Mouse (Mus musculus) liver (tissue): ENCODE measurements at regions not wholly inside any gene's neighbourhood (a gene's known extent, or its start where the extent isn't known, plus 50 kb on each side); places are given as distances from the start of the nearest gene placed in this dataset.
A peak's percentile ranks its signal among the peaks of the same experiment; 100 is the strongest.

ENCODE experiments used
- DNase-seq: peaks from one replicate; pipeline ENCODE4 v3.0.0-alpha.2; 2020; ENCODE audit warnings: mixed read lengths

DNA sequence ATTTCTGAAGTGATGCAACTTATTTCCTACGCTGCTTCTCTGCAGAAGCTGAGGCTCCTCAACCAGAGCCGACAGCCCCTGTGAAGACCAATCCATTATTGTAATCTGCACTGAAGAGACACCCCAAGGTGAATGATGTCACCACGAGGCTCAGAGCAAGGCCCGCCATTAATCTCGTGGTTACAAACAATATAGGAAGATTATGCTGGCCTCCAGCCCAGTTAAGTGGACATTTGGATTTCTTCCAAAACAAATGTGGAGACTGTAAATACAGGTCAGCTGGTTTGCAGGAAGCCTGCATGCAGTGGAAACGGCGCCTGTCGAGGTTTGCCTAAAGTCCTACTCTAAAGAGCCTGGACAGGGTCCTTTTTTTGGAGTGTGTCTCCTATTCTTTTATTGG, 390.6 kb upstream of the Zmiz1 start:
- DNase-seq: peak; percentile 36

DNA sequence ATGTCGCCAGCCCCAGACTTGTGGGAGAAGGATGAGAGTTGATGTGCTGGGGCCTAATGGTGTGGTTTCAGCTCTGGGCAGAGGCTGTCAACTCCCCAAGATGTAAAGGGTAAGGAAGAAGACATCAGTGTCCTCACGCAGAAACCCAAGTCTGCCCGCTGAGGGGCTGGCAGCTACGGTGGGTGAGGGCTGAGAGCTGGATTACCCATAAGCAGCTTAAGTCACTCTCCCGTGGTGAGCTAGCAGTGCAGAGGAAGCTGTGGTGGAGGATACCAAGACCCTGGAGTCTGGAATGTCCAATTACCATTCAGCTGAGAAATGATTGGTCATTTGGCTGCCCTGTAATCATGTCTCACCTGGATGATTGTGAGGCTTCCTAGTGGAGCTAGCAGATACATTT, 385.8 kb upstream of the Zmiz1 start:
- DNase-seq: no peak

DNA sequence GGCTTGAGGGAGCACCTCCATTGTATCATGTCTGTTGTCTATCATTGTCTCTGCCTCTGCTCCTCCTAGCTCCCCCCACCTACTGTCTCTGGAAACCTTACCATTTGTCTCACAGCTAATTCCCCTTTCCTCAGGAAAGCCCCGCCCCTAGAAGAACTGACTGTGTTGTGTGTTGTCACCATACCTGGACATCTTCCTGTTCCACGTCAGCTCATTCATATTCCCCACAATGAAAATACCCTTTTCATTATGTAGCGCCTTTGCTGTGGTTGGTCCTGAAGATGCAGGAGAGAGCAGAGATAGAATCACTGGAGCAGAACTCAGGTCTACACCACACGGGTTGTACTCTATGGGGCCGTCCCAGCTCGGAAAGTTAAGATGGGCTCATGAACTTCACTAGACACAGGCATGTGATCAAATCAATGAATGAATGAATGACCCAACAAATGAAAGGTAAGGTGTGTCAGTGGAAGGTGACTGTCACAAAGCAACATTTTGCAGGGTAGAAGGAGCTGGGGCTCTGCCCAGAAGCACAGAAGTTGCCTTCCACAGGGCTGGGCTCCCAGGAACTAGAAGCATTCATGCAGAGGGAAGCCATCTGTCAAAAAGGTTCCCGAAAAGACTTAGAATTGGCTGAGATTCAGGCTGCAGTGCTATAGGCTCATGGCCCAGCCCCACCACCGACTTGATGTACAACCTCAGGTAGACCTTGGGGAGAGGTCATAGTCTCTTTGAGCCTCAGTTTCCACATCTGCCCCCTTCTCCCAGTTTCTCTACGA, 384.8 kb upstream of the Zmiz1 start:
- no peak for DNase-seq

DNA sequence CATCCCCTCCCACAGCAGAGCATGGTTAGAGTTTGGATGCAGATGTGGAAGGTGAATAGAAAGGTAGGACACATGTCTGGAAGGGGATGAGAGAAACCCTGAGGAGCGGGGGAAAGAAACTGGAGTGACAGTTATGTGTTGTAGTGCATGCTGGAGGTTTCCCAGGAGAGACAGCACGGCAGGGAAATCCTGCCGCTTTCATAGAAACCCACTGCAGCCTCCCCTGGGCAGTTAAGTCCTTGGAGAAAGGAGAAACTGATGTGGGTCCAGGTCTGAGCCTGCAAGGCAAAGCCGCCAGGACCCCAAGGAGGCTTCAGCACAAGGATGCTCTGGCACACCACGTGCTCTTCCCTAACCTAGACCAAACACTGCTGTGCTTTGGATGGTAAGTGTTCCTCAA, 384.1 kb upstream of the Zmiz1 start:
- DNase-seq: no peak

DNA sequence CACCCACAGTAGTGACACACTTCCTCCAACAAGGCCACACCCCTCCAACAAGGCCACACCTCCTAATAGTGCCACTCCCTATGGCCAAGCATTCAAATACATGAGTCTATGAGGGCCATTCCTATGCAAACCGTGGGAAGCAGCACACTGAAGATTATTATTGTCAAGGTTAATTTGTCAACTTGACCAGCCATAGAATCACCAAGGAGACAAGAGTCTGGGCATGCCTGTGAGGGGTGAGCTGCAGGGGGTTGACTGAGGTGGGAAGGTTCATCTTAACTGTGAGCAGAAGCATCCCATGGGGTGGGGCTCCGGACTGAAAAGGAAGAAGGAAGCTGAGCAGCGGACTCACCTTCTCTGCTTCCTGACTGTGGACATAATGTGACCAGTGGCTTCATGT, 378.6 kb upstream of the Zmiz1 start:
- no peak for DNase-seq

DNA sequence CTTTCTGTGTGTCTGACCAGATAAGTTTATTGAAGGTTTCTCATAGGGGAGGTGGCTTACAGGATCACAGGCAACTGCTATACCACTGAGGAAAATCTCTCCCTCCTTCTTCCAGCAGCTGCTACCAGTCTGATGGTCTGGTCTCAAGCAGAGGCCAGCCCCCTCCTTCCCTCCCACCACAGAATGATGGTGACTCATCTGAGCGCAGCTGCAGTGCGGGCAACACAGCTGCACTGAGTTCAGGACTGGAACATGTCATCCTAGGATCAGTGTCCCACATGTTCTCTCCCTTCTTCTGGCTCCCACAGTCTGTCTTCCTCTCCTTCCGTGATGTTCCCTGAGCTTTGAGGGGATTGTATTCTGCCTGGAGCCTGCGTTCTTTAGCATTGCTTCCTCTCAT, 375.1 kb upstream of the Zmiz1 start:
- no peak for DNase-seq

DNA sequence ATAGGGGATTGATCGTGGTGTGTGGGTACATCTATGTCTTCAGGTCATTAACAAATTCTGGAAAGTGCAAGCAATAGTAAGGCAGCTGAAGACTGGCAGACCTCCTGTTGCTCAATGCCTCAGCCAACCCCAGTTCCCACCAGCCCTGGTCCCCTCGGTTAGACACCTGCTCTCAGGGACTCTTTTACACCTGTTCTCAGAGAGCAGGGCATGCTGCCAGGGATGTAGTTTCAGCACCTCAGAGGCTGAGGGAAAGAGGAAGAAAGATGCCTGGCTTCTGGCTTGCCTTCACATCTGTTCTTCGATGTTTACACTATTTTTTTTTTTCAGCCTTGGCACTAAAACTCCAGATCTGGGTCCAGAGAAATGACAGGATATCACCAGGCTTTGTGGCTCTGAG, 362.2 kb upstream of the Zmiz1 start:
- no peak for DNase-seq

DNA sequence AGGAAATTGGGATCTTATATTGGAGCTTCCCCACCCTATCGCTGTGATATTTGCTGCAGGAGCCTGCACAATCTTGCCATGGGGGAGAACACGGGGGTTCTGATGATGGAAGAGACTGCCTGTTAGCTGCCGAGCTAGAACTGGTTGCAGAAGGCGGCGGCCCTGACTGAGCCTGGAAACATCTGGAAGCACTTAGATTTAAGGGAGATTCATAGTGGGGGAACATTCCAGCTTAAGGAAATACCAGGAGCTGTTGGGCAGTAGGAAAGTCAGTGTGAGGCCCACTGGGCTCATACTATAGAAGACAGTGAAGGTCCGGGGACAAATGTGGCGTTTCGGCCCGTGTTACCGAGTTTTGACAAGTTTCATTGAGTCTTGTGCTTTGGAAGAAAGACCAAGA, 353.6 kb upstream of the Zmiz1 start:
- no peak for DNase-seq

DNA sequence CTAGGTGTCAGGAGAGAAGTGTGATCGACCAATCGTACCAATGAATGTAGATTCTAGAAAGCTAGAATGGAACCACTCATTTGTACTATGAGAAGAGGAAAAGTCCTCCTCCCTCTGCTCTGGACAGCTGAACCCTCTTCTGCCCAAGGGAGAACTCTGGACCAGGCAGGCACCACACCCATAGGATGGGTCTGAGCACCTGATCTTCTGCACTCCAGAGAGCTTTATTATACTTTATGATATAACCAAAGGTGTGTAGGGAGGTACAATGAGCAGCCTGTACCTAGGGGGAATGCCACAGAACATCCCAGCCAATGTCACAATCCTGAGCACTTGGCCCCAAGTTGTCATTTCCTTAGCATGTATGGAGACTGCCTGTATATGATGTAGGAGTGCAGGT, 352.5 kb upstream of the Zmiz1 start:
- no peak for DNase-seq

DNA sequence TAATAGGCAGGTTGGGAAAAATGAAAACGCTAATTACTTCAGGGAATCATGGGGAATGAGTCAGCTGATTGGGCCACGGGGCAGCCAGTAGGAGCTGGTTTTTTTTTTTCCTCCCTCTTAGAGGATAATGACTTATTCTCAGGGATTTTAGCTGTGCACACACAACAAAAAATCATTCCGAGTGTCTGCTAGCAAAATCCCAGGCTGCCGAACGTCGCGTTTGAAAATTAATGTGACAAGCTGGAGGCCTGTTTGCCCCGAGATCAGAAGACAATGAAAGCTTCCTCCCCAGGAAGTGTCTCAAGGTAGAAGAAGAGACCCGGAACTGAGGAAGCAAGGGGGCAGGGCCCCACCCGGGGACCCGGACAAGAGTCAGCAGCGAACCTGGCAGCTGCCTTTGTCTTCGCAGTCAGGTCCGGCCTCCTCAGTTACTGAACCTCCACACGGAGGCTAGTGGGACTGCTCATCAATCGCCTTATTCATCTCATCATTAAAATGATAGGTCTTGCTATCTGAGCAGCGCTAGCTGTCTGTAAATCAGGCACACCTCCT, 350.8 kb upstream of the Zmiz1 start:
- DNase-seq: peak; percentile 13

DNA sequence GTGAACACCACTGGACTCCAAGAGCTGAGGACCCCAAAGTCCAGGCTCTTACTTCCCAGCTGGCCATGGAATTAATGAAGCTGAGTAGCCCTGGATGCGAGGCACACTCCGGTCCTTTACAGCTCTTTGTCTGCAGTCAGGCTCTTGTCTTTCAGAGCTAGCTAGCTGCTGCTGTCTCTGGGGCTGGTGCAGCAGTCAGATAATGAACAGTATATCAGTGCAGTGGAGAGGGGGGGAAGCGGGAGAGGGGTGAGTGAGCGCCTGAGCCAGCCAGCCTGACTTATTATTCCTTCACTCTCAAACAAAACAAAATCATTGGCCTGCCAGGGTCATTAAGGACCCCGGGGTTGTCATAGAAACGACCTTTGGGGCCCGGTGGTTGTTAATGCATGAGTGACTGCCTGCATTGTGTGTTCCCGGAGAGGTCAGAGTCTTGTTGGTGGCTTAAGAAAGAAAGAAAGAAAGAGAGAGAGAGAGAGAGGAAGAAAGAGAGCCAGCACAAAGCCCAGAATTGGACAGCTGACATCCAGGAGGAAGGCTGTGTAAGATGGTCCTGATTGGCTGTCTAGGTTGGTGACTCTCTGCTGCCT, 350.2 kb upstream of the Zmiz1 start:
- DNase-seq: peak; percentile 33

DNA sequence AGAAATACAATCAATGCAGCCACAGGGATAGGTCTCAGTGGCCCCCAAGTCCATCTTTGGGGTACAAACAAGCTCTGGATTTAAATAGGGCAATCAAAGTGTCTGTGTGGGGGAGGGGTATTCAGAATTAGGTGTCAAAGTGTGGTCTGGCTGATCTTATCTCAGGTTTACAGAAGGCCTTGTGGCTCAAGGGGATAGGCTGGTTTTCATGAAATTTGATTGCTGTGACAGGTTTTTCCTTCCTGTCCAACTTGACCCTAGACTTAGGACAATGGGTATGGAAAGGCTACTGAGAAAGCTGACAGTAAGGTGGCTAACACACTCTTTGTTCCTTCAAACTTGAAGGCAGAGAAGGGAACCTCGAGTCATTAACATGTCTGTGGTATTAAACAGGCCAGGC, 349.3 kb upstream of the Zmiz1 start:
- no peak for DNase-seq

DNA sequence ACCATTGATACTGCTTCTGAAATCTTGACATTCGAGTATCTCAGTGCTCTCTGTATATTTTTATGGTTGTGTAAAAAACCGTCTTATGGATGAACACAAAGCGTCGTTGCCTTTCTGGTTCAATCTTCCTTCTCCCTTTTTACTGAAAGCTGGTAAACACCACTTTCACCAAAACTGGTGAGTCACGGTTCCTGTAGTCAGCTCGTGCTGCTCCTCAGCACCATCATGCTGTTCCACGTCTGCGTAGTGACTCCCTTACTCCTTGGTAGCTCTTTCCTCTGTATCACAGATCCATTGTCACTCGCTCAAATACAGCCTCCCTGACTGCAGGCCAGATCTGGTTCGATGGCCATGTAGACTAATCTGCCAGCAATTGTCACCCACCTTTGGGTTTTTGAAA, 346.2 kb upstream of the Zmiz1 start:
- no peak for DNase-seq

DNA sequence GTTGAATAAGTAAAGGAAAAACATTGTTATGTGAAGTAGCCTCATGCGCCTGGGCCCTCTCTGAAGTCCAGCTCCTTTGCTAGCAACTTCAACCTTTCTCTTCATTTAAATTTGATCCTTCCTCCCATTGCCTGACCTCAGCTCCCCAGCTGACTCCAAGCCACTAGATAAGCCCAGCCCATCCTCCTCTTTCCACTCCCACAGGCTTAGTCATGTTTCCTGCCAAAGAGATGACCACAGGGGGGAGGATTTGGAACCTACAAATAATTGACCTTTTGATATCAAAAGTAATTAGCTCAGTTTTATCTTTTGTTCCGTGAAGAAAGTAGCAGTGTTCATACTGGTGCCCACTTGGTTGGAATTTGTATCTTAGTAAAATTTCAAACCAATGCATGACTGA, 345.7 kb upstream of the Zmiz1 start:
- no peak for DNase-seq

DNA sequence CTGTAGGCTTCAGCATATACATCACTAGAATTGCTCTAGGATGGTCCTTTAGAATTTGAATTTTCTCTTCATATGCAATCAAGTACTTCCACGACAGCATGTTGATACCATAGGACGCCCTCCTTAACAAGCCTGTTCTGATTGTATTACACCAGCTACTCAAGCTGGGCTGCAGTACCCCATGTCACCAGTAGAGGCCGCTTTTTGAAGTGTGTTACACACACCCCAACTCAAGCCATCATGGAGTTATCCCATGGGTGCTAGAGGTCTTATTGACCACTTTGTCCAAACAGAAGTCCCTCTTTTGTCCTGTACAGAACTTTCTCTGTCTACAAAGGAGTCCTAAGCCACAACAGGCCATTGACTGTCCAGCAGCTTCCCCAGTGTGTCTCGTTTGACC, 342.6 kb upstream of the Zmiz1 start:
- peak; percentile 71 for DNase-seq

DNA sequence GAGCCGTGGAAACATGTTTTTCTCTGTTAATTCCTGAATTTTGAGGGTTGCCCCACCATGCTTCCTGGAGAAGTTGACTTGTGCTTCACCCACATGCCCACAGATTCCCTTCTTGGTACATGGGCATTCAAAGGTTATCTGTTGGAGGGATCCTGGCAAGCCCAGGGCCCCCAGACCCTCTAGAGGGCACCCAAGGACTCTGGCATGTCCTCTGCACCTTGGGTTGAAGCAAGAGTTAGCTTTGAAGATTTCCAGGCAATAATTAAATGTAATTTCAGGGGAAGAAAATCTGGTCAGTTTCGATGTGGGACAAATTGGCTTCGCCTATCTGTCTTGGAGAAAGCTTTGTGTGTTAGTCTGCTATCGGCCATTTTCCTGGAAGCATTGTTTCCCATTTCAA, 339.0 kb upstream of the Zmiz1 start:
- DNase-seq: no peak

DNA sequence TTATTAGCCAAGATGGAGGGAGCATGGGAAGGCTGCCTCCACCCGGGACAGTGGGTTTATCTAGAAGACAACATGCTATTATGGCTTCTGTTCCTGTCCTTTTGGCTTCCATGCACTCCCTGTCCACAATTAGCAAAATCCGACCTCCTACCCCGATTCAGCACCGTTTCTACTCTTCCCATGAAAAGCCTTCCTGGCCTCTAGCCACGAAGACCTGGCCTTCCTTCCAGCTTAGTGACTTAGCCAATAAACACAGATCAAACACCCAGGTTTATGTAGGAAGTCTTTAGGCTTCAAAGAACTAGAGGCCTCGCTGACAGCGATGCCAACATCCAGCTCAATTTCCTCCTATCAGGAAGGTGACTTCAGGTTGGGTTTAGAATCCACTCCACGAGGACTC, 338.5 kb upstream of the Zmiz1 start:
- no peak for DNase-seq

DNA sequence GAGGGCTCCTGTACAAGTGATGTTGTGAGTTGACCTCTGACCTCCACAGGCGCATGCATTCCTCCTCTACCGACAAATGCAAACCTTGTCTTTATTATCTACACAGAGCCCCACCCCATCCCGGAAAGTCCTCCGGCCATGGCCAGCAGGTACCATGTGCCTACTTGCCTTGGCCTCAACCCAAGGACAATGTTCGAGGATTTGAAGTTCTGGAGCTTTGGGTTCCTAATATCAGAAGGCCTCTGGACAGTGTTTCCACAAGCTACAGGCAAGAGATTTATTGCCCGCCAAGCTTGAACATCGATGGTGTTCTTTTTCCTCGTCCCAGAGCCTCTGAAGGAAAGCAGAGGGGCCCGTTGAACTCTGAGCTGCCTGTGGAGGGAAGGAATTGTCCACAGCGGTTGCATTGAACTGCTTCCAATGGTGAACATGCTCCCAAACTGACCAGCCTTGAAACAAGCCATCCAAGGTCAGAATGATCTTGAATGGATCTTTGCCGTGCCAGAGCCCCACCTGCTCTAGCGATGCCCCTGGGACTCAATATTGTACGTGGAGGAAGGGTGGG, 335.9 kb upstream of the Zmiz1 start:
- DNase-seq: no peak

DNA sequence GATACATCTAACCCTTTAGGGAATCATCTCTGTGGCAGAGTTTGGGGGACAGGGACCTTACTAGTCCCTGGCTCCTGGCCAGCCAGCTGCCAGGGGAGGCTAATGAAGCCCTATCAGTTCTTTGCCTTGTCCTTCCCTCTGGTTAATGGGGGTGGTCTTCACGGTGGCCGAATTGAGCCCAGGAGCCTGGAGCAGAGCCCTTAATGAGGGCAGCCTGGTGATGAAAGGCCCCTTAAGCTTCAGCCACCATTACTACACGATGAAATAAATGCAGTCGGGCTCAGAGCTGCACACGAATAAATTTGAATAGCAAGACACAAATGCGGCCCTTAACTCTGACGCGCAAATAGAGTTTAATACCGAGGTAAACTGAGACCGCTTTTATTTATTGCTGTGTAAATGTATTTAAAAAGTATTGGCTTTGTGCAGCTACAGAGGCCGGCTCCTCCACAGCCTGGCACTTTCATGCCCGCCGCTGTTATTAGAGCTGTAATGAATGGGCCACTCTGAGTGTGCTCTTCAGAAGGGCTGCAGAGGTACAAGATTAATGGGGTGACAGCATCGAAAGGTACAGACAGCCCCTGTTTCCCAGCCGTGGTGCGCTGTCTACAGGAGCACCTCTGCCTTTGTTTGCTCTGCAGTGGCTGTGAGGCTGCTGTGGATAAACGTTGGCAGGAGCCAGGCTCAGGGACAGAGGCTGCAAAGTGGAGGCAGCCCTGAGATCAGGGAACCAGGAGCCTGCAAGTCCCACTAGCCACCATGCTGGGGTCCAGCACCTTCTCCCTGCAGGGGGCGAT, 335.2 kb upstream of the Zmiz1 start:
- DNase-seq: no peak

DNA sequence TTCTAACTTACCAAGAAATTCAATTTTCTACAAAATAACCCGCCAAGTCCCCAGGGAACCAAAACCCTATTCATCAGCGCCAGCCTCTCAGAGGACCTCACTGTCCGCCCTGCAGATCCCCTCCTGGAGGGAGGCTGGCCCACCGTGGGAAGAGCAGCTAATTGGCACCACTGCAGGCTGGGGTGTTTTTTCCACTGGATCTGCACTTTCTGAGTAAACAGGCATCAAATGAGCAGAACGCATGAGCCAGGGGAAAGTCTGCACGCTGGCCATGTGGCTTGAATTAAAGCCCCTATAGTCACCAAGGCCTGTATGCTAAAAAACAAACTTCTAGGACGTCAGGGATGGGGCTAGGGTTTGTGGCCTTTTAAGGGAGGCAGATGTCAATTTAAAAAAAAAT, 332.4 kb upstream of the Zmiz1 start:
- no peak for DNase-seq

DNA sequence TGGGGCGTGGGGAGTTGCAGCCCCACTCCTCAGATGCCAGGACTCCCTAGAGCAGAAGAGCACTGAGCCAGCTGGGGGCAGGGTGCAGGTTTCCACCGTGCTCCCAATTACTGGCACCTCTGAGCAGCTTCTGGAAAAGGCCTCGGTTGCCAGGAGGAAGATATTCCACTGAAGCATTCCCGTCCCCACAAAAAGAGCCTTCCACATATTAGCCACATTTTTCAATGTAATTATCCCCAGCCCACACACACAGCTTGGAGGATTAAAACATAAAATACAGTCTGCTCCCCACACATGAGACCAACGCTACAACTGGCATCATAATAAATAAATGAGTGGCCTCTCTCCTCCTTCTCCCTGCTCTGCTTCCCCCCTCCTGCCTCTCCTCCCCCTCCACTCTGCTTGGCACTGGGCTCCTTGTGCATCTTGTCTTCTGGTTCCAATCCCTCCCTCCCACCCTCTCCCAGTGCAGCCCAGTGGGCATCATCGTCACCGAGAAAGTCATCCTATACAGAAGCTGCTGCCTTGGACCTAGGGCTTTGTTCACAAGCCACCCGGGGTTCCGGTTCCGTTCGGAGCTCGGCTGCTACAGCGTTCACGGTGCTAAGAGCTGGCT, 331.3 kb upstream of the Zmiz1 start:
- DNase-seq: no peak

DNA sequence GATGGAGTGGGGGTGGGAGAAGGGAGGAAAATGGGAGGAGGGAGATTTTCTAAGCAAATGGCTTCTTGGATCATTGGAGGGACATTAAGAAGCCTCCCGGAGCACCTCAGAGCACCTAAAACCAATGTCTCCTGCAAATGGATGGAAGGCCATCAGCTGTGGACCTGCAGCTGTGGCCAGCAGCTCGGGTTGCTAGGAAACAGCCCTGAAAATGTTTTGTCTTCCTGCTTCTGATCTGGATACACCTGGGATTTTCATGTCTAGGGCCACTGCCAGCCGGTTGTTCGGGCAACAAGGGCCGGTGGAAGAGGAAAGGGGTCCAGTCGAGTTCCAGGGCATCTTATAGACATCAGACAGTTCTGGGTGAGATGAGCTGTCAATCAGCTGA, 330.8 kb upstream of the Zmiz1 start:
- DNase-seq: no peak

DNA sequence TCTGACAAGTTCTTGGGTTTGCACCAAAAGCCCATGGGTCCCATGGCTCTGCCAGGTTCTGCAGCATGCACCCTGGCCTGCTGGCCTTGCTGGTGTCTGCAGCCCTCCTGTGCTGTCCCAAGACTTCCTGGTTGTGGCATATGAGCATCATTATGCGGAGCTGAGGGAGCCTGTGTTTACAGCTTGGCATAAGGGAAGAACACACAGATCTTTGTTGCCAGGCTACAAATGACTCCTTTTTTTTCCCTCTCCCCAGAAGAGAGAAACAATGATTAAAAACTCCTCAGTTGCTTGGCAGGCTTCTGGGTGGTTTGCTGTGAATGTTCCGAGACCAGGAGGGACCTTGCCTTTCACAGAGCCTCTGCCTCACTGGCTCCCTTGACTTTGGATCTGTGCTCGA, 323.6 kb upstream of the Zmiz1 start:
- DNase-seq: no peak
